Mouse (Mus musculus) embryonic facial prominence, embryonic 11.5 days (tissue): ENCODE measurements around the gene Cep295nl. TPM values are rescaled to one million over a fixed set of nuclear protein-coding genes. Genes with fewer than 3 reads are reported as not detected.
A peak's percentile ranks its signal among the peaks of the same experiment; 100 is the strongest.
"Not testable (repeated sequence)": the region's sequence is repeated elsewhere in the genome, so short reads cannot be mapped to it uniquely, and the experiment has no call there.

ENCODE experiments used
- ATAC-seq: fragments of 200-750 bp; cut with Nextera tagmentation; replicated peaks from 2 replicates; pipeline ENCODE4 v1.8.0; 2017; ENCODE audit warnings: low read depth; ENCODE audit not compliant: insufficient number of reproducible peaks, low FRiP score, low TSS enrichment
- DNase-seq: peaks from one replicate; pipeline ENCODE4 v3.0.0-alpha.2; 2015; ENCODE audit warnings: low spot score
- H3K27ac ChIP-seq: fragments of 300-500 bp; sonication (generic); replicated peaks from 2 replicates; pipeline ENCODE4 v1.5.1; 2014; ENCODE audit warnings: mild to moderate bottlenecking, low read depth, low read length, control low read depth
- H3K27me3 ChIP-seq: fragments of 300-500 bp; sonication (generic); 2 replicates; pipeline ENCODE4 v1.6.1; 2014; ENCODE audit warnings: mild to moderate bottlenecking, low read length, moderate library complexity, mixed read lengths; ENCODE audit not compliant: control insufficient read depth, insufficient read depth
- H3K36me3 ChIP-seq: fragments of 300-500 bp; sonication (generic); replicated peaks from 2 replicates; pipeline ENCODE4 v1.6.1; 2014; ENCODE audit warnings: low read depth, mild to moderate bottlenecking, low read length, moderate library complexity, mixed read lengths; ENCODE audit not compliant: control insufficient read depth, insufficient read depth
- H3K4me1 ChIP-seq: fragments of 300-500 bp; sonication (generic); 2 replicates; pipeline ENCODE4 v1.6.1; 2014; ENCODE audit warnings: low read length, mixed read lengths; ENCODE audit not compliant: control insufficient read depth, insufficient read depth
- H3K4me2 ChIP-seq: fragments of 300-500 bp; sonication (generic); 2 replicates; pipeline ENCODE4 v1.6.1; 2014; ENCODE audit warnings: low read depth, mild to moderate bottlenecking, control low read depth, low read length, moderate library complexity
- H3K4me3 ChIP-seq: fragments of 300-500 bp; sonication (generic); 2 replicates; pipeline ENCODE4 v1.5.1; 2014; ENCODE audit warnings: low read depth, low read length, control low read depth
- H3K9ac ChIP-seq: fragments of 300-500 bp; sonication (generic); replicated peaks from 2 replicates; pipeline ENCODE4 v1.6.1; 2014; ENCODE audit warnings: mild to moderate bottlenecking, control low read depth, low read length
- H3K9me3 ChIP-seq: fragments of 300-500 bp; sonication (generic); replicated peaks from 2 replicates; pipeline ENCODE4 v1.6.1; 2016; ENCODE audit warnings: mild to moderate bottlenecking, low read length, inconsistent platforms, mixed read lengths; ENCODE audit not compliant: control insufficient read depth
- WGBS: fragments of 180-500 bp; shearing (Covaris S2); extraction: QIAGEN DNeasy Blood & Tissue Kit; methylation state at CpG from one replicate; pipeline ENCODE4 v1.1.7; 2014; 5-methylcytosine and 5-hydroxymethylcytosine counted together
- polyA plus RNA-seq: library from polyadenylated mRNA; unstranded; fragments of >200 nt; fragmentation: Nextera tagmentation; extraction: Ambion mirVana; gene quantifications from 2 replicates; pipeline ENCODE4 v1.2.1, GENCODE M21; 2014

Gene Cep295nl
- polyA plus RNA-seq = 0.21 and 0.76 TPM in 2 replicates

- Histone ChIP-seq H3K36me3 (no peaks in the 10 kb centered on the region), H3K4me3 (no peak within 1 kb of the TSS), H3K4me2 (no peak within 1 kb of the TSS), H3K4me1 (no peaks in the 10 kb centered on the region), H3K27ac (no peak within 1 kb of the TSS), H3K9ac (no peak within 1 kb of the TSS), H3K27me3 (no peaks in the 10 kb centered on the region), H3K9me3 (no peaks in the 10 kb centered on the region)
- ATAC-seq (no peak), DNase-seq (peak; percentile 45)
- 43% methylated on average over 7 of the region's 7 CpGs for WGBS
These were observed at the start of gene Cep295nl for GRCm38 (mm10) chr11:118342400-118342981. Gene Cep295nl, minus strand, starts transcription at chr11:118342500.

- not testable (repeated sequence) for H3K9me3 ChIP-seq, H3K4me3 ChIP-seq, H3K27ac ChIP-seq, H3K9ac ChIP-seq, H3K4me1 ChIP-seq, H3K4me2 ChIP-seq, H3K27me3 ChIP-seq, ATAC-seq, H3K36me3 ChIP-seq, DNase-seq
- 92% methylated on average over 13 of the region's 13 CpGs for WGBS
These were observed 45.5 kb upstream of the Cep295nl start for GRCm38 (mm10) chr11:118387816-118388215.

- no peak overlapping the region for H3K9ac ChIP-seq
- no peaks in the 10 kb centered on the region for H3K36me3 ChIP-seq
- ATAC-seq (peak; percentile 39; the same call in 1 of the 2 replicates), DNase-seq (peak; percentile 89)
- no peak overlapping the region for H3K4me3 ChIP-seq
- no peaks in the 10 kb centered on the region for H3K9me3 ChIP-seq
- no peak overlapping the region for H3K27ac ChIP-seq
- no peaks in the 10 kb centered on the region; the same call in 1 of the 2 replicates for H3K4me1 ChIP-seq
- no peak overlapping the region for H3K4me2 ChIP-seq
- no peaks in the 10 kb centered on the region for H3K27me3 ChIP-seq
- 34% methylated on average over 11 of the region's 11 CpGs for WGBS
These were observed 37.1 kb upstream of the Cep295nl start for GRCm38 (mm10) chr11:118379251-118380009.

- Histone ChIP-seq H3K9me3 (no peaks in the 10 kb centered on the region), H3K9ac (no peak overlapping the region), H3K27ac (no peak overlapping the region), H3K4me1 (no peaks in the 10 kb centered on the region; the same call in 1 of the 2 replicates), H3K4me3 (no peak overlapping the region), H3K36me3 (no peaks in the 10 kb centered on the region), H3K4me2 (no peak overlapping the region), H3K27me3 (no peaks in the 10 kb centered on the region)
- 86% methylated on average over 6 of the region's 6 CpGs for WGBS
- DNase-seq (no peak), ATAC-seq (no peak)
These were observed 36.4 kb upstream of the Cep295nl start for GRCm38 (mm10) chr11:118378656-118379055.

GRCm38 (mm10) chr11:118376323-118376722 lies 34.0 kb upstream of the Cep295nl start:
- H3K9me3 ChIP-seq, H3K27ac ChIP-seq, ATAC-seq, H3K4me2 ChIP-seq, H3K4me3 ChIP-seq, H3K9ac ChIP-seq, H3K36me3 ChIP-seq, H3K4me1 ChIP-seq, H3K27me3 ChIP-seq, DNase-seq: not testable (repeated sequence)

- no peak overlapping the region for H3K4me2 ChIP-seq
- no peak overlapping the region for H3K27ac ChIP-seq
- H3K4me1 ChIP-seq = no peaks in the 10 kb centered on the region; the same call in 1 of the 2 replicates
- DNase-seq = no peak
- 84% methylated on average over 5 of the region's 5 CpGs for WGBS
- no peaks in the 10 kb centered on the region for H3K36me3 ChIP-seq
- no peak for ATAC-seq
- H3K9me3 ChIP-seq = no peaks in the 10 kb centered on the region
- no peak overlapping the region for H3K4me3 ChIP-seq
- H3K27me3 ChIP-seq = no peaks in the 10 kb centered on the region
- H3K9ac ChIP-seq = no peak overlapping the region
These were observed 33.6 kb upstream of the Cep295nl start for GRCm38 (mm10) chr11:118375881-118376280.

- WGBS = 78% methylated on average over 8 of the region's 8 CpGs
These were observed 33.2 kb upstream of the Cep295nl start for GRCm38 (mm10) chr11:118375461-118375860.

GRCm38 (mm10) chr11:118375006-118375405 lies 32.7 kb upstream of the Cep295nl start:
- DNase-seq = no peak
- no peak overlapping the region for H3K4me3 ChIP-seq
- H3K27ac ChIP-seq = no peak overlapping the region
- no peak overlapping the region for H3K4me2 ChIP-seq
- no peak for ATAC-seq
- H3K4me1 ChIP-seq = no peaks in the 10 kb centered on the region; the same call in 1 of the 2 replicates
- H3K9ac ChIP-seq = no peak overlapping the region
- no peaks in the 10 kb centered on the region for H3K36me3 ChIP-seq
- H3K27me3 ChIP-seq = no peaks in the 10 kb centered on the region
- no peaks in the 10 kb centered on the region for H3K9me3 ChIP-seq

More at GRCm38 (mm10) chr11:118375461-118375860, 33.2 kb upstream of the Cep295nl start:
- Histone ChIP-seq H3K9ac (no peak overlapping the region), H3K36me3 (no peaks in the 10 kb centered on the region), H3K4me2 (no peak overlapping the region), H3K27me3 (no peaks in the 10 kb centered on the region), H3K9me3 (no peaks in the 10 kb centered on the region), H3K4me1 (no peaks in the 10 kb centered on the region; the same call in 1 of the 2 replicates), H3K4me3 (no peak overlapping the region), H3K27ac (no peak overlapping the region)
- no peak for ATAC-seq
- no peak for DNase-seq
